Mouse (Mus musculus) lung, postnatal 4 days (tissue): ENCODE data around the gene Brca2.
"Not testable (repeated sequence)": the region's sequence is repeated elsewhere in the genome, so short reads cannot be mapped to it uniquely, and the experiment has no call there.

Experiments
- DNase-seq, 2 experiments: peaks; one replicate each; pipeline ENCODE4 v3.0.0; 2021

Gene Brca2

GRCm38 (mm10) chr5:150521937-150522866 lies at the start of gene Brca2:
TSS of gene Brca2 (plus strand) at chr5:150522630.
- peak; percentile 93 to 94 for DNase-seq

GRCm38 (mm10) chr5:150477364-150477763 lies 45.1 kb upstream of the Brca2 start:
- no peak for DNase-seq

DNA sequence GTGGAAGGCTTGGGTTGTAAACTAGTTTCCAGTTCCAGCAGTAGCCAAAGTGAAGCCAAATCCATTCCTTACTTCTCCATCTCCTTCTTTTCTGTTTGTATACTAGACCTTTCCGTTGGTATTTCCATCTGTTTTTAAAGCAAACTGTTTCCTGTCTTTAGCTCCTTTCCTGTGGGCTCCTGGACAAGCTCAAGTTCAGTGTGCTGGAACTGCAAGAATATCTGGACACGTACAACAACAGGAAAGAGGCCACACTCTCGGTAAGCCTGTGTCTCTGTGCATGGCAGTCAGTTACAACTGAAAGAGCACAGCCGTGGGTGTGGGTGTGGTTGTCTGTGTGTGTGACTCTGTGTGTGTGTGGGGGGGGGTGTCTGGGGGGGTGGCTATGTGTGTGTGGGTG lies 43.8 kb upstream of the Brca2 start:
- DNase-seq = peak in 1 of 2 experiments; percentile 40

GRCm38 (mm10) chr5:150485198-150485597 lies 37.2 kb upstream of the Brca2 start:
- DNase-seq = peak in 1 of 2 experiments; percentile 59

- no peak for DNase-seq
Observed at GRCm38 (mm10) chr5:150490285-150490684, 32.1 kb upstream of the Brca2 start.

GRCm38 (mm10) chr5:150490821-150491220 lies 31.6 kb upstream of the Brca2 start:
- DNase-seq = no peak

GRCm38 (mm10) chr5:150491573-150492173 lies 30.8 kb upstream of the Brca2 start:
- not testable (repeated sequence) for DNase-seq

- peak in 1 of 2 experiments; percentile 38 for DNase-seq
Observed at GRCm38 (mm10) chr5:150495792-150496191, 26.6 kb upstream of the Brca2 start.

GRCm38 (mm10) chr5:150510451-150511225 lies 11.8 kb upstream of the Brca2 start:
- DNase-seq = no peak

DNA sequence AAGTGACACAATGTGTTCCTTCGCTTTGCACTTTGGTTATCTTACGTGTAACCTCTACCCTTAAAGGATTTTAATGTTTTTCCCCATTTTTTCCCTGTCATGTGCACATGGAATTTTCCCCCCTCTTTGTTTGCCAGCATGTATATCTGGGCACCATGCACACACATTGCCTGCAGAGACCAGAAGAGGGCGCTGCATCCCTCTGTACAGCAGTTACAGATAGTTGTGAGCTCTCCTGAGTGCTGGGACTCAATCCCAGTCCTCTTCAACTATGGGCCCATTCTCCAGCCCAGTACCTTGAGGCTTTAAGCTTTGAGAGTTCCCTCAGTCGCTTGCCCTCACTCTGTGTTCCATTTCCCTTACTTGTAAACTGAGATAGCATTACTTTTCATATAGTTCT lies 9.2 kb upstream of the Brca2 start:
- no peak for DNase-seq

- no peak for DNase-seq
Observed at GRCm38 (mm10) chr5:150514027-150514426, 8.4 kb upstream of the Brca2 start.

DNA sequence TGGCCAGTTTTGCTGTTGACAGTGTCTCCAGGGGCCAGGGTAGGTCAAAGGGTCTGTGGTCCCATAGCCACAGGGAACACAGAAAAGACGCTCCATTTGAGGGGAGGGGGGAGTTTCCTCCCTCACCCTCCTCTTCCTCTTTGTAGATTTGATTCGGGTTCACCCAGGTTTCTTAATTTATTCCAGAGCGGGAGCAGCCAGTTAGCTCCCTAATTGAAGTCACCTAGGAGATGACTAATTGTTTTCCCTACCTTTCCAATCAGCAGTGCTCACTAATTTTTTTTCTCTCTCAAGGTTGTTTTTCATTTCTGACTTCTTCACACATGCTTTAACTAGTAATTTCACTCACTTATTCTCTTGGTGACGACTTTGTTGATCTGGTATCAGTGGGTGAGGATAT lies 4.4 kb upstream of the Brca2 start, which contains the start of gene Zar1l:
Gene Zar1l (minus strand): TSS at position 101 of the 400 bp plus-strand sequence.
- no peak for DNase-seq

GRCm38 (mm10) chr5:150519551-150519950 lies 2.9 kb upstream of the Brca2 start:
- DNase-seq = no peak

DNA sequence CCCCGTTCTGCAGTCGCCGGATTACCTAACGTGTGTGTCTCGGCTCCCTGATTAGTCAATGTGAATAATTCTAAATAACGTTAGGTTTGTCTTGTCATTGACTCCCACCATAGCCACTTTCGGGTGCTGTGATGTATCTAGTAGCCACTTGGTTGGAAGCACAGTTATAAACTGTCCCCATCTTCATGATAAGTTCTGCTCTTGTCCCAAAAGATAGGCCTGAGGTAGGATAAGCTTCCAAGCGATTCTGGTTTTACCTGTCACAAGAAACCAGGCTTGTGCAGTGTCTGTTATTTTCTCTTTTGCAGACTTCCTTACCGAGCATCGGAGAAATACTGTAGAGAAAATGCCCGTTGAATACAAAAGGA lies 421 bp downstream of the Brca2 start:
- no peak for DNase-seq

DNA sequence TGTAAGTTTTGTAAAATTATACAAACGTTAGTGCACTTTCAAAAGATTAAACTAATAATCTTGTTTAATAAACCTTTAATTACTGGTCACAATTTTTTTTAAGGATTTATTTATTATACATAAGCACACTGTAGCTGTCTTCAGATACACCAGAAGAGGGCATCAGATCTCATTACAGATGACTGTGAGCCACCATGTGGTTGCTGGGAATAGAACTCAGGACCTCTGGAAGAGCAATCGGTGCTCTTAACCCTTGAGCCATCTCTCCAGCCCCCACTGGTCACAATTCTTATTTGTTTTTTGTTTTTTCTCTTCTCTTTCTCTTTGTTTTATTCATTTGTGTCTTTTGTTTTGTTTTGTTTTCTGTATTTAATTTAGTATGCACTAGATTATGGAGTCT lies 2.8 kb downstream of the Brca2 start:
- DNase-seq = no peak

DNA sequence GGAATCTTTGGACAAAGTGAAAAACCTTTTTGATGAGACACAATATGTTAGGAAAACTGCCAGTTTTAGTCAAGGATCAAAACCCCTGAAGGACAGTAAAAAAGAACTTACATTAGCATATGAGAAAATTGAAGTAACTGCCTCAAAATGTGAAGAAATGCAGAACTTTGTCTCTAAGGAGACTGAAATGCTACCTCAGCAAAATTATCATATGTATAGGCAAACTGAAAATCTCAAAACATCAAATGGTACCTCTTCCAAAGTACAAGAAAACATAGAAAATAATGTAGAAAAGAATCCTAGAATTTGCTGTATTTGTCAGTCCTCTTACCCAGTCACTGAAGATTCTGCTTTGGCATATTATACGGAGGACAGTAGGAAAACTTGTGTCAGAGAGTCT lies 18.9 kb downstream of the Brca2 start:
- DNase-seq = no peak

DNA sequence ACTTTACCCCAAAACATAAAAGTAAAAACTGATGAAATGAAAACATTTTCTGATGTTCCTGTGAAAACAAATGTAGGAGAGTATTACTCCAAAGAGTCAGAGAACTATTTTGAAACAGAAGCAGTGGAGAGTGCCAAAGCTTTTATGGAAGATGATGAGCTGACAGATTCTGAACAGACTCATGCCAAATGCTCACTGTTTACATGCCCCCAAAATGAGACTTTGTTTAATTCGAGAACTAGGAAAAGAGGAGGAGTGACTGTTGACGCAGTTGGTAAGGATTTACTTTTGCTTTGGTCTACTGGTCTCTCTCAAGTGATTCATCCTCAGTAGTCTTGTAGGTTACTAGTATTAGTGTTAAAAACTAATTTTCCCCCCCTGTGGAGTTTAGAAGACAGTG lies 20.8 kb downstream of the Brca2 start:
- DNase-seq = no peak

GRCm38 (mm10) chr5:150551637-150552036 lies 29.2 kb downstream of the Brca2 start:
- no peak for DNase-seq

GRCm38 (mm10) chr5:150559519-150560103 lies 37.2 kb downstream of the Brca2 start:
- no peak for DNase-seq

GRCm38 (mm10) chr5:150560851-150561250 lies 38.4 kb downstream of the Brca2 start:
- no peak for DNase-seq

DNA sequence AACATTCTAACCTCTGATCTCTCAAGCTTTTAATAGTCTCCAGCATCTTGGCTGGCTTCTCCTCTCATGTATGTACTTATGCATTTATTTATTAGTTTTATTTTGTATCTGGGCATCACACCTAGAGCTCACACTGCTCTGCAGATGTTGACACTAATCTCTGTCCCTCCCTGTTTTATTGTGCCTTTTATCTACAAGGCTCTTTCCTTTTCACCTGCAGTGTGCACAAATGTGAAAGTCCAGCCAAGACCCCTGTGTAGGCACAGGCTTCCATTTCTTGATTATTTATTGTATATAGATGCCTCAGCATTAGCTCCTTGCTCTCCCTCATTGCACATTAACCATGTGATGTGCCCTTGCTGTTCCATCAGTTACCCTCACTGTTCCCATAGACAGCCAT lies 38.9 kb downstream of the Brca2 start:
- DNase-seq = no peak

DNA sequence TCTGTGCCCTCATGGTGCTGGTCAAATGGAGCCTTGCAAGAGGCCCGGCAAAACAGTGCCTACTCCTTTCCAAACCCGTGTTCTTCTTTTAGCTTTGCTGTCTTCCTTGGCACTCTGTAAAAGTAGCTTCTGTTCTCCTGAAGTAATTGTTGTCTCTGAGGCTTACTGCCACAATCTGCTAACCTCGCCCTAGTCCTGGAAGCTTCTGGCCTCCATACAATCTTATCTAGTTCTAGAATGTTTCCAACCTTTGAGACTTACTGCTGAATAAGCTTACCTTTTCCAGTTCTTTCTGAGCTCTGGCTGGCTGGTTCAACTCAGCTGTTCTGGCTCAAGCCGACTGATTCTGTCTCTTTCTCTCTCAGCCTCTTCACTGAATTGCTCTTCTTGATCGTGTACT lies 39.4 kb downstream of the Brca2 start:
- no peak for DNase-seq

GRCm38 (mm10) chr5:150564426-150564825 lies 42.0 kb downstream of the Brca2 start:
- DNase-seq = no peak
